Mouse (Mus musculus) C2C12 (cell line): ENCODE measurements around the gene Atg4a. TPM values are rescaled to one million over a fixed set of nuclear protein-coding genes. Genes with fewer than 3 reads are reported as not detected.

Experiments
- H3K27me3 ChIP-seq: one replicate; pipeline ENCODE4 v1.6.1; 2011; ENCODE audit not compliant: control insufficient read depth, insufficient read depth, insufficient read length
- H3K36me3 ChIP-seq: one replicate; pipeline ENCODE4 v1.6.1; 2011; ENCODE audit not compliant: control insufficient read depth, insufficient read depth
- H3K4me3 ChIP-seq: one replicate; pipeline ENCODE4 v1.5.1; 2011; ENCODE audit warnings: mild to moderate bottlenecking, control low read depth; ENCODE audit not compliant: poor library complexity, insufficient read depth, severe bottlenecking
- H3K79me2 ChIP-seq: one replicate; pipeline ENCODE4 v1.6.1; 2011; ENCODE audit not compliant: control insufficient read depth, insufficient read depth
- H3K79me3 ChIP-seq: one replicate; pipeline ENCODE4 v1.6.1; 2011; ENCODE audit warnings: low read depth, control low read depth
- H3ac ChIP-seq: one replicate; pipeline ENCODE3; 2011; ENCODE audit warnings: low read depth; ENCODE audit not compliant: control insufficient read depth, insufficient read length
- CEBPB ChIP-seq: IDR thresholded peaks from one replicate; pipeline ENCODE4 v1.6.1; 2011; ENCODE audit warnings: low read depth, mild to moderate bottlenecking, control low read depth, moderate library complexity
- CTCF ChIP-seq: IDR thresholded peaks from one replicate; pipeline ENCODE4 v1.5.1; 2011; ENCODE audit not compliant: control insufficient read depth, insufficient read depth, insufficient read length
- FOSL1 ChIP-seq: IDR thresholded peaks from one replicate; pipeline ENCODE4 v1.8.0; 2011; ENCODE audit warnings: mild to moderate bottlenecking, low read length; ENCODE audit not compliant: poor library complexity, insufficient read depth, severe bottlenecking
- MAX ChIP-seq: IDR thresholded peaks from one replicate; pipeline ENCODE4 v1.6.1; 2011; ENCODE audit warnings: mild to moderate bottlenecking, control low read depth
- MYOD1 ChIP-seq: IDR thresholded peaks from one replicate; pipeline ENCODE4 v1.6.1; 2011; ENCODE audit warnings: low read depth; ENCODE audit not compliant: control insufficient read depth, insufficient read length
- MYOG ChIP-seq: IDR thresholded peaks from one replicate; pipeline ENCODE4 v1.6.1; 2011; ENCODE audit not compliant: control insufficient read depth, insufficient read length; ENCODE audit errors: extremely low read depth
- USF1 ChIP-seq: IDR thresholded peaks from one replicate; pipeline ENCODE4 v1.6.1; 2011; ENCODE audit warnings: low read depth, mild to moderate bottlenecking, control low read depth, moderate library complexity
- polyA plus RNA-seq: library from polyadenylated mRNA; unstranded; fragments of >200 nt; fragmentation: generic; extraction: Trizol; gene quantifications from one replicate; pipeline ENCODE4 v1.2.1, GENCODE M21; 2012; ENCODE audit warnings: missing spikeins

Atg4a gene
- polyA plus RNA-seq, 1 experiment = 4.4 TPM

GRCm38 (mm10) chrX:141158160-141158559, 201.5 kb downstream of the Atg4a start:
- Histone ChIP-seq H3K4me3 (no peak overlapping the region), H3K36me3 (no peaks in the 10 kb centered on the region), H3K79me3 (no peaks in the 10 kb centered on the region), H3ac (no peak overlapping the region), H3K27me3 (no peaks in the 10 kb centered on the region), H3K79me2 (no peaks in the 10 kb centered on the region)
- TF ChIP-seq MYOG (no peak), FOSL1 (no peak), CTCF (peak; percentile 13), CEBPB (no peak), MAX (no peak), MYOD1 (no peak), USF1 (no peak)

GRCm38 (mm10) chrX:141160371-141160770, 203.7 kb downstream of the Atg4a start:
- H3ac ChIP-seq = no peak overlapping the region
- H3K79me3 ChIP-seq = no peaks in the 10 kb centered on the region
- H3K36me3 ChIP-seq = no peaks in the 10 kb centered on the region
- no peak for TF ChIP-seq CEBPB
- TF ChIP-seq MYOD1 = no peak
- no peak for TF ChIP-seq USF1
- no peak for TF ChIP-seq MAX
- TF ChIP-seq FOSL1 = no peak
- TF ChIP-seq CTCF = no peak
- H3K4me3 ChIP-seq = no peak overlapping the region
- no peaks in the 10 kb centered on the region for H3K27me3 ChIP-seq
- no peaks in the 10 kb centered on the region for H3K79me2 ChIP-seq

- Histone ChIP-seq H3ac (no peak overlapping the region), H3K4me3 (no peak overlapping the region), H3K27me3 (no peaks in the 10 kb centered on the region), H3K79me2 (no peaks in the 10 kb centered on the region), H3K79me3 (no peaks in the 10 kb centered on the region), H3K36me3 (no peaks in the 10 kb centered on the region)
- TF ChIP-seq CEBPB (no peak), MYOD1 (no peak), MAX (no peak), CTCF (no peak), FOSL1 (no peak), MYOG (no peak), USF1 (no peak)
Observed at GRCm38 (mm10) chrX:141165067-141165466, 208.4 kb downstream of the Atg4a start.

GRCm38 (mm10) chrX:141175353-141175752, 218.6 kb downstream of the Atg4a start:
- no peak for TF ChIP-seq CTCF
- TF ChIP-seq FOSL1 = no peak
- TF ChIP-seq CEBPB = no peak
- no peak for TF ChIP-seq MYOD1
- TF ChIP-seq MYOG = no peak
- TF ChIP-seq MAX = no peak
- TF ChIP-seq USF1 = no peak
- H3K79me2 ChIP-seq = no peaks in the 10 kb centered on the region
- H3K4me3 ChIP-seq = no peak overlapping the region
- H3K79me3 ChIP-seq = no peaks in the 10 kb centered on the region
- no peaks in the 10 kb centered on the region for H3K27me3 ChIP-seq
- no peak overlapping the region for H3ac ChIP-seq
- no peaks in the 10 kb centered on the region for H3K36me3 ChIP-seq

- H3K79me2 ChIP-seq = no peaks in the 10 kb centered on the region
- H3K36me3 ChIP-seq = no peaks in the 10 kb centered on the region
- H3K79me3 ChIP-seq = no peaks in the 10 kb centered on the region
- H3K27me3 ChIP-seq = no peaks in the 10 kb centered on the region
- no peak for TF ChIP-seq MAX
- TF ChIP-seq USF1 = no peak
- no peak for TF ChIP-seq MYOG
- no peak for TF ChIP-seq CEBPB
- TF ChIP-seq CTCF = no peak
- TF ChIP-seq FOSL1 = no peak
- no peak for TF ChIP-seq MYOD1
- H3K4me3 ChIP-seq = no peak overlapping the region
- H3ac ChIP-seq = no peak overlapping the region
Observed at GRCm38 (mm10) chrX:141195036-141195435, 238.3 kb downstream of the Atg4a start.

- TF ChIP-seq CTCF = no peak
- TF ChIP-seq MYOG = no peak
- TF ChIP-seq USF1 = no peak
- no peak for TF ChIP-seq MYOD1
- no peak for TF ChIP-seq CEBPB
- TF ChIP-seq MAX = no peak
- no peak for TF ChIP-seq FOSL1
- no peaks in the 10 kb centered on the region for H3K27me3 ChIP-seq
- no peak overlapping the region for H3K4me3 ChIP-seq
- H3ac ChIP-seq = no peak overlapping the region
- no peaks in the 10 kb centered on the region for H3K79me3 ChIP-seq
- H3K79me2 ChIP-seq = no peaks in the 10 kb centered on the region
- H3K36me3 ChIP-seq = no peaks in the 10 kb centered on the region
Observed at GRCm38 (mm10) chrX:141198993-141199392, 242.3 kb downstream of the Atg4a start.
